Comparison of ENCODE assay signal across 8 mouse cellular contexts in the genomic region with DNA sequence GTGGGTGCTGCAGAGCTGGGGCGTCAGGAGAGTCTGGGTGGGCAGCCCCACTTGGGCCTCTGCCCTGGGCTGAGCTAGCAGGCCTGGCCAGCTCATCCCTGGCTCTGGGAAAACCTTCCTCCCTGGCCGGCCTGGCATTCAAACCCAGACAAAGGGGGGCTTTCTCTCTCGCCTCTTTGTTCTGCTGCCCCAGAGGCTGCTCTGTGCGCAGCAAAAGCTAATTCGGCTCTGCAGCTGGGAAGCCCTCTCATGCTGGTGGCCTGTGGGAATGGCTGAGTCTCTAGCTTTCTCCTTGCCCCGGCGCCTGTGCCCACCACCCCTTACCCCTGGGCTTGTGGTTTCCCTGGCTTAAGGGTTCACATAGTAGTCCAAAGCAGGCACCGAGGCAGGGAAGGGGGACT. TPM values are rescaled to one million over a fixed set of nuclear protein-coding genes. Genes with fewer than 3 reads are reported as not detected.
A peak's percentile ranks its signal among the peaks of the same experiment; 100 is the strongest.
DNase-seq lines count a peak whose midpoint lies in the region; ATAC-seq and TF ChIP-seq lines count a peak whose summit lies in the region.

No protein-coding gene starts in this region.

- peaks cover 31% of the 10 kb centered on the region for H3K36me3 ChIP-seq in kidney, postnatal 0 days (ENCODE audit: insufficient read depth, low read length)
- peaks cover 3% of the 10 kb centered on the region for H3K36me3 ChIP-seq in embryonic facial prominence, embryonic 11.5 days (replicated peaks; ENCODE audit: control insufficient read depth, insufficient read depth, low read depth, low read length)
- 0 out of 2 replicates have a peak, but pooled peaks cover 20% of the 10 kb centered on the region for H3K36me3 ChIP-seq in hindbrain, embryonic 15.5 days
- H3K36me3 ChIP-seq in neural tube, embryonic 11.5 days (ENCODE audit: control insufficient read depth, insufficient read depth, low read length) = peaks cover 7% of the 10 kb centered on the region; the same call in 1 of the 2 replicates

- no peaks in the 10 kb centered on the region for H3K9me3 ChIP-seq in kidney, postnatal 0 days (replicated peaks; ENCODE audit: low read length)
- H3K9me3 ChIP-seq in embryonic facial prominence, embryonic 11.5 days (replicated peaks; ENCODE audit: control insufficient read depth, low read length) = no peaks in the 10 kb centered on the region
- no peaks in the 10 kb centered on the region for H3K9me3 ChIP-seq in hindbrain, embryonic 15.5 days
- no peaks in the 10 kb centered on the region for H3K9me3 ChIP-seq in neural tube, embryonic 11.5 days (ENCODE audit: control insufficient read depth, low read length)

- peaks cover 59% of the 10 kb centered on the region for H3K4me1 ChIP-seq in kidney, postnatal 0 days (replicated peaks; ENCODE audit: insufficient read depth, low read length)
- H3K4me1 ChIP-seq in embryonic facial prominence, embryonic 11.5 days (ENCODE audit: control insufficient read depth, insufficient read depth, low read length) = peaks cover 3% of the 10 kb centered on the region
- H3K4me1 ChIP-seq in hindbrain, embryonic 15.5 days (replicated peaks) = peaks cover 81% of the 10 kb centered on the region
- peaks cover 50% of the 10 kb centered on the region for H3K4me1 ChIP-seq in neural tube, embryonic 11.5 days (ENCODE audit: control insufficient read depth, insufficient read depth, low read length)

- H3K27ac ChIP-seq in kidney, postnatal 0 days = peak overlapping the region; percentile 84
- H3K27ac ChIP-seq in embryonic facial prominence, embryonic 11.5 days (replicated peaks; ENCODE audit: low read depth, low read length) = peak overlapping the region; percentile 42
- peak overlapping the region; percentile 100 for H3K27ac ChIP-seq in hindbrain, embryonic 15.5 days (replicated peaks)
- H3K27ac ChIP-seq in neural tube, embryonic 11.5 days (ENCODE audit: low read depth, low read length) = peak overlapping the region; percentile 85

- H3K9ac ChIP-seq in kidney, postnatal 0 days (ENCODE audit: low read depth, low read length) = peak overlapping the region; percentile 99
- peak overlapping the region; percentile 52 for H3K9ac ChIP-seq in embryonic facial prominence, embryonic 11.5 days (replicated peaks; ENCODE audit: low read length)
- 0 out of 2 replicates have a peak overlapping the region, but pooled peaks have one; percentile 15 for H3K9ac ChIP-seq in hindbrain, embryonic 15.5 days
- H3K9ac ChIP-seq in neural tube, embryonic 11.5 days (ENCODE audit: low read length) = peak overlapping the region; percentile 55

- H3K4me3 ChIP-seq in kidney, postnatal 0 days (replicated peaks; ENCODE audit: low read depth, low read length) = no peak overlapping the region
- H3K4me3 ChIP-seq in embryonic facial prominence, embryonic 11.5 days (ENCODE audit: low read depth, low read length) = no peak overlapping the region
- peak overlapping the region; percentile 88 for H3K4me3 ChIP-seq in hindbrain, embryonic 15.5 days
- H3K4me3 ChIP-seq in neural tube, embryonic 11.5 days (ENCODE audit: low read depth, low read length) = peak overlapping the region; percentile 16; the same call in 1 of the 2 replicates

- TF ChIP-seq CTCF in kidney, postnatal 0 days (IDR thresholded peaks at IDR 0.05; ENCODE audit: low read depth) = no peak

- ATAC-seq in kidney, postnatal 0 days (replicated peaks; ENCODE audit: low FRiP score, low read depth) = no peak
- ATAC-seq in embryonic facial prominence, embryonic 11.5 days (replicated peaks; ENCODE audit: insufficient number of reproducible peaks, low FRiP score, low TSS enrichment, low read depth) = no peak
- ATAC-seq in hindbrain, embryonic 15.5 days (ENCODE audit: low FRiP score, low read depth) = peak; percentile 16; the same call in 1 of the 2 replicates
- ATAC-seq in neural tube, embryonic 11.5 days (ENCODE audit: insufficient read depth, low FRiP score, low TSS enrichment) = 0 out of 2 replicates have a peak, but pooled peaks have one; percentile 32

- H3K27me3 ChIP-seq in kidney, postnatal 0 days (ENCODE audit: insufficient read depth, low read length) = no peaks in the 10 kb centered on the region
- H3K27me3 ChIP-seq in embryonic facial prominence, embryonic 11.5 days (ENCODE audit: control insufficient read depth, insufficient read depth, low read length) = no peaks in the 10 kb centered on the region
- no peaks in the 10 kb centered on the region for H3K27me3 ChIP-seq in hindbrain, embryonic 15.5 days
- H3K27me3 ChIP-seq in neural tube, embryonic 11.5 days (ENCODE audit: control insufficient read depth, insufficient read depth, low read length) = no peaks in the 10 kb centered on the region

- DNase-seq in kidney, postnatal 0 days (ENCODE audit: low spot score) = no peak
- no peak for DNase-seq in kidney, adult 8-10 months
- DNase-seq in embryonic facial prominence, embryonic 11.5 days (ENCODE audit: low spot score) = peak; percentile 44
- peak; percentile 69 for DNase-seq in neural tube, embryonic 11.5 days (ENCODE audit: low spot score)
- DNase-seq in spleen, postnatal 4 days (ENCODE audit: low spot score in 2 of 2) = no peak
- no peak for DNase-seq in left cerebral cortex, adult 11 months (ENCODE audit: low spot score)
- no peak for DNase-seq in right cerebral cortex, postnatal 25 days

- WGBS in kidney, postnatal 0 days = 59% methylated on average over 8 of the region's 8 CpGs
- WGBS in embryonic facial prominence, embryonic 11.5 days = 40% methylated on average over 8 of the region's 8 CpGs
- 17% methylated on average over 8 of the region's 8 CpGs for WGBS in hindbrain, embryonic 15.5 days
- 37% methylated on average over 8 of the region's 8 CpGs for WGBS in neural tube, embryonic 11.5 days

- peak overlapping the region; percentile 91 for H3K4me2 ChIP-seq in kidney, postnatal 0 days (ENCODE audit: low read length)
- H3K4me2 ChIP-seq in embryonic facial prominence, embryonic 11.5 days (ENCODE audit: low read depth, low read length) = peak overlapping the region; percentile 11
- peak overlapping the region; percentile 90 for H3K4me2 ChIP-seq in hindbrain, embryonic 15.5 days
- peak overlapping the region; percentile 99 for H3K4me2 ChIP-seq in neural tube, embryonic 11.5 days (ENCODE audit: low read depth)

RNA-seq across cellular contexts. Expression of a gene that starts 5.7 kb away (rescaled TPM):
- polyA plus RNA-seq in kidney, postnatal 0 days (2015; fragmentation: Nextera tagmentation; extraction: Ambion mirVana) = 27.8 and 30.5 TPM in 2 replicates
- 17.8 and 18.6 TPM in 2 replicates for polyA plus RNA-seq in embryonic facial prominence, embryonic 11.5 days (2014; fragmentation: Nextera tagmentation; extraction: Ambion mirVana)
- 27.8 and 31.9 TPM in 2 replicates for polyA plus RNA-seq in hindbrain, embryonic 15.5 days (2015; fragmentation: Nextera tagmentation; extraction: Ambion mirVana)
- 26.6 and 28.7 TPM in 2 replicates for polyA plus RNA-seq in neural tube, embryonic 11.5 days (2014; fragmentation: Nextera tagmentation; extraction: Ambion mirVana)

Comparison
In these comparisons a context has a peak if more than half of its experiments do, and no peak if none do; other contexts are left out.
1. ATAC-seq: peak in hindbrain, embryonic 15.5 days (single experiment) and neural tube, embryonic 11.5 days (single experiment); none in kidney, postnatal 0 days (single experiment) and embryonic facial prominence, embryonic 11.5 days (single experiment).
2. DNase-seq: peak in embryonic facial prominence, embryonic 11.5 days (single experiment) and neural tube, embryonic 11.5 days (single experiment); none in kidney, postnatal 0 days (single experiment), kidney, adult 8-10 months (0 of 2), spleen, postnatal 4 days (0 of 2), left cerebral cortex, adult 11 months (single experiment) and right cerebral cortex, postnatal 25 days (single experiment).
3. H3K27ac ChIP-seq: peak in every context shown above with its lines; median percentile 100 in hindbrain, embryonic 15.5 days; 85 in neural tube, embryonic 11.5 days; 84 in kidney, postnatal 0 days; 42 in embryonic facial prominence, embryonic 11.5 days.
4. H3K4me2 ChIP-seq: peak in every context shown above with its lines; median percentile 99 in neural tube, embryonic 11.5 days; 91 in kidney, postnatal 0 days; 90 in hindbrain, embryonic 15.5 days; 11 in embryonic facial prominence, embryonic 11.5 days.
5. H3K4me3 ChIP-seq: peak in hindbrain, embryonic 15.5 days (single experiment) and neural tube, embryonic 11.5 days (single experiment); none in kidney, postnatal 0 days (single experiment) and embryonic facial prominence, embryonic 11.5 days (single experiment).
6. H3K9ac ChIP-seq: peak in every context shown above with its lines; median percentile 99 in kidney, postnatal 0 days; 55 in neural tube, embryonic 11.5 days; 52 in embryonic facial prominence, embryonic 11.5 days; 15 in hindbrain, embryonic 15.5 days.